Mouse (Mus musculus): Measurements from ENCODE around the gene Zbtb33. TPM values are rescaled to one million over a fixed set of nuclear protein-coding genes. Genes with fewer than 3 reads are reported as not detected.

Zbtb33 gene
- 32.5 TPM for total RNA-seq (2023)

GRCm38 (mm10) chrX:38189552-38190457 lies at the start of gene Zbtb33:
Gene Zbtb33, plus strand, starts transcription at chrX:38189793.

Other genes starting within 250 kb of the Zbtb33 start
- gene Btg1-ps1, start 171.0 kb upstream of the Zbtb33 start, total RNA-seq (2023) = not detected
- gene Btg1-ps2, start 146.7 kb upstream of the Zbtb33 start, total RNA-seq (2023) = not detected
- not detected for gene Rhox10, start 123.3 kb upstream of the Zbtb33 start, total RNA-seq (2023)
- not detected for gene Rhox11, start 104.7 kb upstream of the Zbtb33 start, total RNA-seq (2023)
- not detected for gene Rhox12, start 78.9 kb upstream of the Zbtb33 start, total RNA-seq (2023)
- not detected for gene Rhox13, start 68.6 kb upstream of the Zbtb33 start, total RNA-seq (2023)
- 1.8 TPM for gene Tmem255a, start 62.6 kb downstream of the Zbtb33 start, total RNA-seq (2023)
- gene Atp1b4, start 126.4 kb downstream of the Zbtb33 start, total RNA-seq (2023) = not detected